Mouse (Mus musculus) embryo, embryonic 10 days (tissue): ENCODE measurements around the gene Ttyh1.

Experiments used
- DNase-seq: peaks from one replicate; pipeline ENCODE4 v3.0.0-alpha.2; 2015; ENCODE audit warnings: low spot score

The Ttyh1 gene

DNA sequence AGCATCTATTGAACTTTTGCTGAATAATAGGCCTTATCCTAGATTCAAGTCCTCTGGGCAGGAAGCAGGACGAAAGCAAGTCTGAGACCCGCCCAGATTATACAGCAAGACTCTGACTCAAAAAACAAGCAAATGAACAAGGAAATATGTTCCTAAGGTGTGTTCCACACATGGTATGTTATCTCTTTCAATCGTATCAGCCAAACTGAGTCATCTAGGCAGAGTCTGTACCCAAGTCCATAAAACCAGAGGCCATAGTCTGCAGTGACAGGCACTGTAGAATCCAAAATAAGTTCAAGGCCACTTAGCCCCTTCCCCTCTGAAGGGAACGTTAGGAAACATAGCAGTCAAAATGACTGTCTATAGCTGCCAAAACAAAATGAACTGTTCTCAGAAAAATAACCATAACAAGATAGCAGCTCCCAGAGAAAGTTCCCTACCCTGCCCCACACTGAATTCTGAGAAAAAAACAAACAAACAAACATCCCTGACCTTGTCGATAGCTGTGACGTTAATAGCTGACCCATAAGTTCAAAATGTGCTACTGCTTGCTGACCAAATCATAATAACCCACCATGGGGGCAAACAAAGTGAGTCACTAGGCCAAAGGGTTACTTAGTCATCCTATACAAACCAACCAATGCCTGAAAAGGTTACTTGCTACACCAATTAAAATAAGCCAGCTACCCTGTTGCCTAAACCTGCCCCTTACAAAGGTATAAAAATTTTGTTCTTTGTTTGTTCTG is 51.2 kb downstream of the Ttyh1 start:
- DNase-seq: no peak

DNA sequence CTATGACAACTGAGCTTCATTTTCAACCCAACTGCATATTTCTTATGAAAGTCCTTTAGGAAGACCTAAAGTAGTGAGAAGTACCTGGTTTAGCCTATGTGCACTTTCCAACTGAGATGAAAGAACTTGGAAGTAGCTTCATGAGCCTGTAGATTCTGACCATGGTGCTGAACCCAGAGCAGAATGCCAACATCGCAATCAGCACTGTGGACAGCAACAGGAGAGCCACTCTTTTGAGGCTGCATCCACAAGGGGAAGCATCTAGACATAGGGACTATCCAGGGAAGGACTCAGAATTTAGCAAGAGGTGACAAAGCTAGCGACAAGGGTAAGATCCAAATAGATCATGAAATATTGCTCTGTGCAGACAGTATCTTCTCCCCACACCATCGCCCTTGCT is 59.2 kb downstream of the Ttyh1 start:
- peak; percentile 69 for DNase-seq
